Mouse (Mus musculus) hindbrain, embryonic 15.5 days (tissue): Measurements from ENCODE around the gene Ctsd. TPM values are rescaled to one million over a fixed set of nuclear protein-coding genes. Genes with fewer than 3 reads are reported as not detected.
A peak's percentile ranks its signal among the peaks of the same experiment; 100 is the strongest.

ENCODE experiments used
- ATAC-seq: fragments of 200-750 bp; cut with Nextera tagmentation; 2 replicates; pipeline ENCODE4 v1.8.0; 2017; ENCODE audit warnings: low read depth, moderate number of reproducible peaks, moderate TSS enrichment; ENCODE audit not compliant: low FRiP score
- H3K27ac ChIP-seq: fragments of 300-500 bp; sonication (generic); replicated peaks from 2 replicates; pipeline ENCODE4 v1.5.1; 2015; ENCODE audit warnings: mild to moderate bottlenecking, inconsistent platforms
- H3K27me3 ChIP-seq: fragments of 300-500 bp; sonication (generic); 2 replicates; pipeline ENCODE4 v1.6.1; 2015; ENCODE audit warnings: control low read depth, inconsistent platforms
- H3K36me3 ChIP-seq: fragments of 300-500 bp; sonication (generic); 2 replicates; pipeline ENCODE4 v1.6.1; 2015; ENCODE audit warnings: control low read depth, inconsistent platforms
- H3K4me1 ChIP-seq: fragments of 300-500 bp; sonication (generic); replicated peaks from 2 replicates; pipeline ENCODE4 v1.6.1; 2015; ENCODE audit warnings: control low read depth, inconsistent platforms
- H3K4me2 ChIP-seq: fragments of 300-500 bp; sonication (generic); 2 replicates; pipeline ENCODE4 v1.6.1; 2015; ENCODE audit warnings: moderate library complexity, mild to moderate bottlenecking, inconsistent platforms
- H3K4me3 ChIP-seq: fragments of 300-500 bp; sonication (generic); 2 replicates; pipeline ENCODE4 v1.5.1; 2015; ENCODE audit warnings: mild to moderate bottlenecking, inconsistent platforms
- H3K9ac ChIP-seq: fragments of 300-500 bp; sonication (generic); 2 replicates; pipeline ENCODE4 v1.6.1; 2015; ENCODE audit warnings: inconsistent platforms
- H3K9me3 ChIP-seq: fragments of 300-500 bp; sonication (generic); 2 replicates; pipeline ENCODE4 v1.6.1; 2016; ENCODE audit warnings: control low read depth, inconsistent platforms
- WGBS: fragments of 180-500 bp; shearing (Covaris S2); methylation state at CpG from one replicate; pipeline ENCODE4 v1.1.7; 2015; 5-methylcytosine and 5-hydroxymethylcytosine counted together
- polyA plus RNA-seq: library from polyadenylated mRNA; unstranded; fragments of >200 nt; fragmentation: Nextera tagmentation; extraction: Ambion mirVana; gene quantifications from 2 replicates; pipeline ENCODE4 v1.2.1, GENCODE M21; 2015

Ctsd gene
- polyA plus RNA-seq, 1 experiment from 2014 or later: 306 TPM

DNA sequence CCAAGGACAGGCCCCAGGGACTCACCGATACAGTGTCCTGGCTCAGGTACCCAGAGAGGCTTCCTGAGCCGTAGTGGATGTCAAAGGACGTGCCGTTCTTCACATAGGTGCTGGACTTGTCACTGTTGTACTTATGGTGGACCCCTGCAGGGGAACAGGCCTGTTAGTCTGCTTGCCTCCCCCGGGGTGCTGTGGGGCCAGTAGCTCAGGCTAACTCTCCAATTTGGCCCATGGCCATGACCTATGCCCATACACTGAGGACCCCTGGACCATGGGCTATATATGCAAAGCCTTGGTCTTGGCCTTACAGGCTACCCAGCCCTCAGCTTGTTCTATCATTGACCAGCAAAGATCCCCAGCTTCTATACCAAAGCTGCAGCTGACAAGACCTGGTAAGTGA lies 5.3 kb downstream of the Ctsd start, which contains the start of gene Gm49369:
Gene Gm49369 (minus strand): TSS at position 101 of the 400 bp plus-strand sequence.
- no peak within 1 kb of the TSS for H3K9ac ChIP-seq
- no peaks in the 10 kb centered on the region for H3K27me3 ChIP-seq
- 98% methylated on average over 5 of the region's 5 CpGs for WGBS
- H3K4me1 ChIP-seq: peaks cover 19% of the 10 kb centered on the region
- no peak within 1 kb of the TSS for H3K4me2 ChIP-seq
- ATAC-seq: no peak
- no peaks in the 10 kb centered on the region for H3K9me3 ChIP-seq
- peaks cover 62% of the 10 kb centered on the region for H3K36me3 ChIP-seq
- no peak within 1 kb of the TSS for H3K27ac ChIP-seq
- no peak within 1 kb of the TSS for H3K4me3 ChIP-seq

DNA sequence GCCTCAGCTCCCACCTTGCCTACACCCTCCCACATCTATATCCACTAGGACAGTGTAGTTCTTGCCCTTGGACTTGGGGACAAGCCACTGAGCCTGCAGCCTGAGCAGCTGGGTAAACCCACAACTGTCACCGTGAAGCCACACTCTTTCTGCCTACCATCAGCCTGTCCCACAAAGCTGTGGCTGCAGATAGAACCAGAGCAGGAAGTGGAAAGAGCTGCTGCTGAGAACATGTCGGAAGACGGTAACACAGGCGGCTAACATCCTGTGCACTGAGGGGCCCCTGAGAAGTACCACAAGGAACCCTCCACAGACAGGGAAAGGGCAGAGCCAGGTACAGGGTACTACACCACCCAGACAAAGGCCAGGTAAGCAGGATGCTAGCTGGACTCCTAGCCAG lies 6.7 kb downstream of the Ctsd start:
- H3K27me3 ChIP-seq: no peaks in the 10 kb centered on the region
- H3K27ac ChIP-seq: no peak overlapping the region
- H3K9ac ChIP-seq: no peak overlapping the region
- no peak for ATAC-seq
- no peaks in the 10 kb centered on the region for H3K9me3 ChIP-seq
- WGBS: 91% methylated on average over 4 of the region's 4 CpGs
- H3K36me3 ChIP-seq: peaks cover 75% of the 10 kb centered on the region
- H3K4me2 ChIP-seq: no peak overlapping the region
- peaks cover 9% of the 10 kb centered on the region for H3K4me1 ChIP-seq
- no peak overlapping the region for H3K4me3 ChIP-seq

DNA sequence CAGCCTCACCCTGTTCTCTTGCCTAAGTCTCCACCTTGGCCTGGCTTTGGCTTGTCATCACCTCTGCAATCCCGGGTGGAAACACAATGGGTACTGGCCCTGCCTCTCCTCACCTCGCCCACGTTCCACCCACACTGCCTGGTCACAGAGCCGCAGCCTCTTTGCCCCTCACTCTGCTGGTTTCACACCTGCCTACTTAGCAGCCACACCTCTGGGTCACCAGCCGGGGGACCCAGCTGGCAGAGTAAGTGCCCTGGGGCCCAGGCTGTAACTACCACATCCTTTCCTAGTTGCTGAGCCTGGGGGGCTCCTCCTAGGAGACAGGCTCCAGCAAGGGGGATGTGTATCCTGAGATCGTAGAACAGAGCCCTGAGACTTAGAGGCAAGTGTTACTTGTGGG lies 8.7 kb downstream of the Ctsd start:
- no peak overlapping the region for H3K4me2 ChIP-seq
- H3K4me1 ChIP-seq: no peaks in the 10 kb centered on the region
- 98% methylated on average over 6 of the region's 6 CpGs for WGBS
- no peak overlapping the region for H3K4me3 ChIP-seq
- ATAC-seq: no peak
- H3K27me3 ChIP-seq: no peaks in the 10 kb centered on the region
- H3K9ac ChIP-seq: no peak overlapping the region
- peaks cover 75% of the 10 kb centered on the region for H3K36me3 ChIP-seq
- H3K9me3 ChIP-seq: no peaks in the 10 kb centered on the region
- H3K27ac ChIP-seq: no peak overlapping the region

DNA sequence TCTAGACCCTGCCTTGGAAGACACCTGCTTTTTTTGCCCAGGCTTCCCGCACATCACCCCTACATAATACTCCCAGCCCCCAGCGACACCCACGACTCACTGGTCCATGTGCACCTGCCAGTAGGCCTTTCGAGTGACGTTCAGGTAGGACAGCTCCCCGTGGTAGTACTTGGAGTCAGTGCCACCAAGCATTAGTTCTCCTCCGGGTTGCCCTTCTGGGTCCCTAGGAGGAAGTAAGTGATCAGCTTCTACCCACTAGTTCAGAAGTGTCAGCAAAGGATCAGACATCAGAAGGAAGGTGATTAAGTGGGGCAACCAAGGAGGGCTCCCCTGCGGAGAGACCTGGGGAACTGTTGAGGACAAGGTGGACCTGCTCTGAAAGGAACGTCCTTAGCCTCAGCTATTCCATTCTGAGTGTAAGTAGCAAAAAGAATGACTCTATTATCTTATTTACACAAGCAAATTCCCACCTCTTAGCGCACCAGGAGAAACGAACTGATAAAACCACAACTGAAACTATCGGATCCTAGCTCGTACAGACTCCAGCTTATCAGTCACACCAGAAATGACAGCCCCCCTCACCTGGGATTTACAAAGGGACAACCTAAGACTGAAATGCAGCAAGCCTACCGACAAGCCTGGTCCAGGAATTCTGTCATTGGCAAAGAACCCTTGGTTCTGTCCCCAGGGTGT lies 10.5 kb downstream of the Ctsd start:
- 96% methylated on average over 14 of the region's 14 CpGs for WGBS
- H3K27me3 ChIP-seq: peaks cover 13% of the 10 kb centered on the region
- H3K9me3 ChIP-seq: no peaks in the 10 kb centered on the region
- H3K4me3 ChIP-seq: no peak overlapping the region
- H3K36me3 ChIP-seq: peaks cover 59% of the 10 kb centered on the region
- H3K9ac ChIP-seq: no peak overlapping the region
- no peak overlapping the region for H3K4me2 ChIP-seq
- peaks cover 2% of the 10 kb centered on the region; the same call in 1 of the 2 replicates for H3K4me1 ChIP-seq
- H3K27ac ChIP-seq: no peak overlapping the region
- no peak for ATAC-seq

DNA sequence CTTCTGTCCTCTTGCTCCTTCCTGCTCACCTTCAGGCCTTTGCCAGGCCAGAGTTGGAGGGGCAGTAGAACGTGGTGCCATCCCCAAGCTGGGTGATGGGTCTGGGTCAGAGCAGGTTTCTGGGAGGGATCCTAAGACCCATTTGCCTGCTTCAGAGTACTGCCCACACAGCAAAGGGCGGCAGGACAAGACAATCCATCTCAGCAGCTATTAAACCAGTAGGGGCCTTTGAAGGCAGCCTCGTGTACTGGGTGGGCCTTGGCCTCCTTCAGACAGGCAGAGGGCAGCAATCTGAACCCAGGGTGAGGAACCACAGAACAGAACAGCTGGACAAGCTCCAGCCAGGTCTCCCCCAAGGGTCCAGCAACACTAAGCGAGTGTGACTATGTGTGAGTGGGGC lies 11.7 kb downstream of the Ctsd start:
- H3K27ac ChIP-seq: no peak overlapping the region
- H3K4me1 ChIP-seq: peaks cover 15% of the 10 kb centered on the region
- ATAC-seq: no peak
- no peak overlapping the region for H3K4me2 ChIP-seq
- peaks cover 46% of the 10 kb centered on the region for H3K36me3 ChIP-seq
- H3K9ac ChIP-seq: no peak overlapping the region
- WGBS: 84% methylated on average over 4 of the region's 4 CpGs
- peaks cover 26% of the 10 kb centered on the region for H3K27me3 ChIP-seq
- H3K4me3 ChIP-seq: no peak overlapping the region
- no peaks in the 10 kb centered on the region for H3K9me3 ChIP-seq

DNA sequence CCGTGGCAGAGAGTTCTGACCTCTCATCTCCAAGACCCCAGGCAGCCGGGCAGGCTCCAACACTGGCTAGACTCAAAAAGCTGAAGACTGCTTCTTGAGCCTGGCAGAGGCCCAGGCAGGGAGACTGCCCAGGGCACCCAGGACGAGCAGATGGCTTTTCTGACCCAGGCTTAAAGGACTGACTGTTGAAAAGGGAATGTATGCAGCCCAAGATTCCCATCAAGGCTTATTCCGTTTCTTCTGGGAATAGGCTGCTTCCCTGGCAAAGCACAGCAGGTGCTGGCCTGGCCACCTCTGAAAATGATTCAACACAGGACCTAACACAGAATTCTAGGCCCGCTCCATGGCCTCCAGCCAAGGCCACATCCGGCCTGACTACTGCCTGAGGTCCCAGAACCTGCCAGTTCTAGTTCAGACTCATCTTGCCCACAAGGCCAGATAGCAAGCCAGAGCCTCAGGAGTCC lies 12.5 kb downstream of the Ctsd start:
- no peak overlapping the region for H3K27ac ChIP-seq
- H3K4me2 ChIP-seq: no peak overlapping the region
- no peaks in the 10 kb centered on the region for H3K9me3 ChIP-seq
- no peak overlapping the region for H3K4me3 ChIP-seq
- peaks cover 38% of the 10 kb centered on the region for H3K36me3 ChIP-seq
- H3K4me1 ChIP-seq: peaks cover 16% of the 10 kb centered on the region
- WGBS: 68% methylated on average over 6 of the region's 6 CpGs
- ATAC-seq: no peak
- H3K27me3 ChIP-seq: peaks cover 33% of the 10 kb centered on the region
- no peak overlapping the region for H3K9ac ChIP-seq

DNA sequence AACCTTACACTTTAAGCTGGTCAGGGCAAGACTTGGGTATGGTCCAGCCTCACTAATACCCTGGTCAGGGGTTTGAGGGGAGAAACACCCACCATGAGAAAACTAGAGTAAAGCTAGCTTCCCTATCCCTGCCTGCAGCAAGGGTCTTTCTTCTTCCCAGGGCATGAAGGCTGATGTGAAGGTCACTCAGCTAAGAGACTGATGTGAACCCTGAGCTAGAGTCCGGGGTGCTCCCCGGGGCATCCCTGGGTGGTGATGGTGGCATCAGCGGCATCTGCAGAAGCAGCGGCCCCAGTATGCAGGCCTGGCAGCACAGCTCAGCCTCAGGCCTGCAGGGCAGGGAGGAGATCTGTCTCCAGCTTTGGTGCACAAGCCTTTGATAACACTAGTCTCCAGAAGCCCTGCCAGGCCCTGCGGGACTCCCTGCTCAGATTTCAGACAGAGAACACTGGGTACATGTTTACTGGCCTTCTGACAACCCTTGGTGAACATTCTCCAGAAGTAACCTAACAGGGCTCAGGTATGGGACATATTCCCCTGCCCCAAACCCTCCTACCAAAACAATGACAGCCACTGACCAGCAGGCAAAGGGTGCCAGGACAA lies 13.3 kb downstream of the Ctsd start:
- H3K4me3 ChIP-seq: no peak overlapping the region
- no peaks in the 10 kb centered on the region for H3K9me3 ChIP-seq
- H3K27ac ChIP-seq: no peak overlapping the region
- peaks cover 31% of the 10 kb centered on the region for H3K36me3 ChIP-seq
- peaks cover 16% of the 10 kb centered on the region for H3K4me1 ChIP-seq
- peaks cover 33% of the 10 kb centered on the region for H3K27me3 ChIP-seq
- 96% methylated on average over 5 of the region's 5 CpGs for WGBS
- H3K9ac ChIP-seq: no peak overlapping the region
- H3K4me2 ChIP-seq: no peak overlapping the region
- ATAC-seq: no peak

DNA sequence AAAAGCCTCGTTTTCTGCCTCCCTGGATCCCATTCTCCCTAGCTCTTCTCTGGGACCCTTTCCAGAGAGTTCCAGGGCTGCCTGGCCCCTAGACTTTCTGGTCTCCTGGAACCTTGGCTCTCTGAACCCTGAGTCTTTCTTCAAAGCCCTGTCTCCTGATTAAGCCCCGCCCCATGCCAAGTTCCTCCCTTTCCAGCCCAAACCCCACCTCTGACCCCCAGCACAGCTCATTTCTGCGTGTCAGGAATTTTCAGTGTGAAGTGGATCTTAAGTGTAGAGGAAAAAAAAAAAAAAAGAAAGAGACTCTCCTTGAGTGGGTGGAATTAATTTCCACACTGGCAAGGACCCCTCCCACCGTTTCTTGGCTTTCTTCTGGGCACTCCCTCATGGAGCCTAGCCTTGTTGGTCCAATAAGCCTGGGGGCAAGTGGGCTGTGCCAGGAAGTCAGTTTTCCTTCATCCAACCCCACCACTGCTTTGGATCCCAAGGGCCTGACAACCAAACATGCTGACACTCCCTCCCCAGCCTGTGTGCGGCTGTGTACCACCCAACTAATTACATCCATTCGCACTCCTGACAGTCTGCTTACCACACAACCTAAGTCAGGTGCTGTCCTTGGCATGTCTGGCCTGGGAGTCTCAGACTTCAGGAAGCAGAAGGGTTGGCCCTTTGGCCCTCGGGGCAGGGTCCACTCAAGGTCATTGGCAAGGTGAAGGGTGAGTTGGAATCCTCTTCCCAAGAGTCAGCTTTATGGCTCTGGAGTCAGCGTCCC lies 14.0 kb downstream of the Ctsd start, which contains the start of gene Ifitm10:
Gene Ifitm10 (minus strand): TSS at position 113 of the 772 bp plus-strand sequence.
- Histone ChIP-seq H3K27ac (no peak within 1 kb of the TSS), H3K36me3 (peaks cover 26% of the 10 kb centered on the region), H3K4me1 (peaks cover 16% of the 10 kb centered on the region), H3K9me3 (no peaks in the 10 kb centered on the region), H3K9ac (no peak within 1 kb of the TSS), H3K27me3 (peaks cover 33% of the 10 kb centered on the region), H3K4me3 (peak within 1 kb of the TSS; percentile 51), H3K4me2 (peak within 1 kb of the TSS; percentile 92)
- WGBS: 71% methylated on average over 8 of the region's 8 CpGs
- no peak for ATAC-seq

DNA sequence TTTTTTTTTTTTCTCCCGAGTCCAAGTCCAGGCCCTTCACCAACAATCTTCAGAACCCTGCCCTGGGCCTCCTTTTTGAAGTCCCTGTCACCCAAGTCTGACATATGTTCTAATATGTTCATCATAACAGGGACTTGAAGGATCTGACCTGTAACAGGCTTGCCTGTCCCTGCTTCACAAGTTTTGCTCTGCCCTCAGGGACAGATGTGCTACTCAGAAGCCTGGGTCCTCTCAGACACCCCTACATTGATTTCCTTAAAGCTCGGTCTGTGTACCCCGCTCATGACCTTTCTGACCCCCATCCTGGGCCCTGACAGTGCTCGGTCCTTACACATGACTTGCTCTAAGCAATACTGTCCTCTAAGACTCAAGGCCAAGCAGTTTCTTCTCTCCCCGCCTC lies 14.8 kb downstream of the Ctsd start:
- no peaks in the 10 kb centered on the region for H3K9me3 ChIP-seq
- 85% methylated on average over 5 of the region's 5 CpGs for WGBS
- H3K9ac ChIP-seq: no peak overlapping the region
- no peak overlapping the region for H3K4me3 ChIP-seq
- H3K4me2 ChIP-seq: no peak overlapping the region
- no peak overlapping the region for H3K27ac ChIP-seq
- H3K36me3 ChIP-seq: peaks cover 21% of the 10 kb centered on the region
- no peak for ATAC-seq
- peaks cover 16% of the 10 kb centered on the region for H3K4me1 ChIP-seq
- peaks cover 33% of the 10 kb centered on the region for H3K27me3 ChIP-seq

DNA sequence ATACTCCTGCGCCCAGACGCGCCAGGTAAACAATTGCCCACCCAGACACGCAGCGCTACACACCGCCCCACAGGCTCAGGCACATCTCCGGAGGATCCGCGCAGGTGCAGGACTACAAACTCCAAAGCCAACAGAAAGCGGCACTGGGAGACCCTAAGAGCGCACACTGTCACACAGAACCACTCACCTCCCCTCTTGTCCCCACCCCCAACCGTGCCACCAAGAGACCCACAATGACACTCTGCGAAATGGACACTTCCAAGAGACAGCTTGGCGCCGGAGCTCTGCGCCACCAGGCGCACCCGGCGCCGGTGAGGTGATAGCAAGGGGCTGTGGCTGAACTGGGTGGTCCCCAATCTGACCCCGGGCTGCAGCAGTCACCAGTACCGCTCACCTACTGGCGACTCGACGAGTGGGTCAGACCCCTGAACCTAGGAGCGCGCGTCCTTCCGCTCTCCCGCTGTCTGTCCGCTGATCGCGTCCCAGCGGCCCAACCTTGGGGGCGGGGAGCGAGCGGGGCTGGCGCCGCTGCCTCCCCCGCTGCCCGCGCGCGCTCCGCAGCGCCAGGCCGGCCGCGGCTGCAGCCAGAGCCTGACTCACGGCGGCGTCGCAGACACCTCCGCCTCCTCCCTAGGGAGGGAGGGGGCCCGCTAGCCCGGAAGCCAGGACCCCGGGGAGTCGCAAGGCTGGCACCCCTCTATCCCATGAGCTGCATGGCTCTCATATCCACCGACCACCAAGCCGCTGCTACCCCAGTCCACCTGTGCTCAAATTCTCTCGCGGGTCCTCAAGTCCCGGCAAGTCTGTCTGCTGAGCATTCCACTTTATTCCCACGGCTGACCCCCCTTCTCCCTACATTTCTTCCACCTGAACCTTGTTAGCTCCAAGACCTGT lies 15.8 kb downstream of the Ctsd start:
- peak overlapping the region; percentile 51 for H3K4me3 ChIP-seq
- WGBS: 2% methylated on average over 61 of the region's 64 CpGs
- 0 out of 2 replicates have a peak, but pooled peaks have one; percentile 32 for ATAC-seq
- H3K27me3 ChIP-seq: peaks cover 33% of the 10 kb centered on the region
- no peaks in the 10 kb centered on the region for H3K9me3 ChIP-seq
- H3K27ac ChIP-seq: no peak overlapping the region
- H3K4me1 ChIP-seq: peaks cover 16% of the 10 kb centered on the region
- peaks cover 11% of the 10 kb centered on the region for H3K36me3 ChIP-seq
- peak overlapping the region; percentile 92 for H3K4me2 ChIP-seq
- H3K9ac ChIP-seq: peak overlapping the region; percentile 42

DNA sequence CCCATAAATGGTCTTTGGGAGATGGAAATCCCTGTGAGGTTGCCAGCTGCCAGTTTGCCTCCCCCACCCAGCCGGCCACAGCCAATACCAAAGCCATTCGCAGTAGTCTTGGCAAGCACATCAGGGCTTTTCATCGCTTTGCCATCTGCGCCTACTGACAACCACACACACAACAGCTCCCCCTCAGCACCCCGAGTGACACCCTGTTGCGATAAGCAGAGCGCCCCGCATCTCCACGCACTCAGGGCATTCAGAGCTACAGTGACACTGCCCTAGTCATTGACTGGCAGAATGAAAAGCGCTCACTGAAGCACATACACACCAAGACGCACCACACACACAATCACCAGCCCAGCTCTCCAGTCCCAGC lies 16.5 kb downstream of the Ctsd start:
- Histone ChIP-seq H3K4me2 (peak overlapping the region; percentile 92), H3K9ac (peak overlapping the region; percentile 42; the same call in 1 of the 2 replicates), H3K4me3 (peak overlapping the region; percentile 51), H3K36me3 (peaks cover 5% of the 10 kb centered on the region), H3K9me3 (no peaks in the 10 kb centered on the region), H3K4me1 (peaks cover 16% of the 10 kb centered on the region), H3K27ac (no peak overlapping the region), H3K27me3 (peaks cover 33% of the 10 kb centered on the region)
- 27% methylated on average over 11 of the region's 11 CpGs for WGBS
- ATAC-seq: 0 out of 2 replicates have a peak, but pooled peaks have one; percentile 23
